Mouse (Mus musculus) retina, postnatal 1 day (tissue): Measurements from ENCODE around the gene Etfb.

Experiments used
- DNase-seq: peaks from one replicate; pipeline ENCODE4 v3.0.0-alpha.2; 2012

Gene Etfb

DNA sequence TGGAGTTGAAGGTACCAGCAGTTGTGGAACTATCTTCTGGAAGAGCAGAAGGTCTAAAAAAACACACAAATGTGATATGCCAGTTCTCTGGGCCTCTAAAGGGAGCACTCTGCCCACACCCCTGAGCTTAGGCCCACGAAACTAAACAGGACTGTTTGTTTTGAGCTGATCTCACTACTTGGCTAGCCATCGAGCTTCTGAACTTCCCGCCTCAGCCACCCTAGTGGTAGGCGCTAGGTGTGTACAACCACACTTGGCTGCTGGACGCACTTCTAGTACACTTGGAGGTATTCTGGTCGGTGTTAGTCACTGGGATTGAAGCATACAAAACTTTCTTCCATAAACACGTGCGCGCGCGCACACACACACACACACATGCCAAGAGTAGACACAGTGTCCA lies 7.8 kb downstream of the Etfb start:
- no peak for DNase-seq

DNA sequence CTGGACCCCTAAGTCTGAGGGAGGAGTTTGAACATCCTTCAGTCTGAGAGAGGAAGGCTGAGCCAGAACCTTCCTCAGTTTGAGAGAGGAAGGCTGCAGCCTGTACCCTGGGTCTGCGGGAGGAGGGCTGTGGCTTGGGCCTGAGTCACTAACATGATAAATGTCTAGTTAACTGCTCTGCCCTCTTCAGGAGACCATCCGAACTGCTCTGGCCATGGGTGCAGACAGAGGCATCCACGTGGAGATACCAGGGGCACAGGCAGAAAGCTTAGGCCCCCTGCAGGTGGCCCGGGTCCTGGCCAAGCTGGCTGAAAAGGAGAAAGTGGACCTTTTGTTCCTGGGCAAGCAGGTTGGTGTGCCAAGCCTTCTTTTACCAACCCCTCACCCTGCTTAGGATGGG lies 8.7 kb downstream of the Etfb start:
- peak; percentile 21 for DNase-seq

DNA sequence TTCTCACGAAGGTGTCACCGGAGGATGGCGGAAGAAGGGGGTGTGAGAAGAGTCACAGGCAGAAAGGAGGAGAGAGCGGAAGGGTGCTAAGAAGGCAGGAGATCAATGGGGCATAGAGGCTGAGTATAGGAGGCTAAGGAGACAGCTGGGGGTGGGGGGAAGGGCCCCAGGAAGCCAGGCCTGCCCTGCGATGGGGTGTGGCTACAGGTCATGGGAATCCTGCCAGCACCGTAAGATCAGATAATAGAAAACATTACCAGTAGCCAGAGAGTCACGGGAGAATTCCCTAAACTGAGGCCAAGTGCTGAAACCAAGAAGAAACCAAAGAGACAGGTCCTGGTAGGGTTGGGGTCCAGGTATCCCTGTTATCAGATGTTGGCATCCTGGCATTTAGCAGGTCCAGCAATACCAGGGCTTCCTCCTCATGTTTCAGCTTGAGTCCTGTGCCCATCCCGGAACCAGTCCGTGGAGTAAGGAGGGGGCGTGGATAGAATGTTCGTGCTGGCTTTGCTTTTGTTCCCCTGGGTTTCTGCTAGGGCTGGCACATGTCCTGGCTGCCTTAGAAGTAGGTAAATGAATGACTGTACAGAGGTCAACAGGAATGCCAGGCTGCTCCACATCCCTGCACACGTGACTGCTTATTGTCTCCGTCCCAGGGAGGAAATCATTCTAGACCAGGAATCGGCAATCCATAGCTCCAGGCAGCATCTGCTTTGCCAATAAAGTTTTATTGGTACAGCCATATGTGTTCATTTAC lies 9.9 kb downstream of the Etfb start:
- DNase-seq = no peak

DNA sequence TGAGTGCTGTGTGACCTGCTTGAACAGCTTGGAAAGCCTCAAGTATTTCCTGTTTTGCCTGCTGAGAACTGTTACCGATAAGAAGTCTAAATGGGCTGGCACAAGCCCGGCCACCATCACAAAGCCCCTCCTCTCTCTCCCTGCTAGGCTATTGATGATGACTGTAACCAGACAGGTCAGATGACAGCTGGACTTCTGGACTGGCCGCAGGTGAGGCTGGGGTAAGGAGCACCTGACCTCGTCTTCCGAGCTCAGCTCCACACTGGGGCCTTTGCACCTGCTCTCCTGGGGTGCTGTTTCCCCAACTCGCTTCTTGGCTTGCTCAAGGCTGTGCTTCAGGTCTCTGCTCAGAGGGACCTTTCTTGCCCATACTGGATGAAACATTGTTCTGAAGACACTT lies 10.5 kb downstream of the Etfb start:
- DNase-seq = no peak

DNA sequence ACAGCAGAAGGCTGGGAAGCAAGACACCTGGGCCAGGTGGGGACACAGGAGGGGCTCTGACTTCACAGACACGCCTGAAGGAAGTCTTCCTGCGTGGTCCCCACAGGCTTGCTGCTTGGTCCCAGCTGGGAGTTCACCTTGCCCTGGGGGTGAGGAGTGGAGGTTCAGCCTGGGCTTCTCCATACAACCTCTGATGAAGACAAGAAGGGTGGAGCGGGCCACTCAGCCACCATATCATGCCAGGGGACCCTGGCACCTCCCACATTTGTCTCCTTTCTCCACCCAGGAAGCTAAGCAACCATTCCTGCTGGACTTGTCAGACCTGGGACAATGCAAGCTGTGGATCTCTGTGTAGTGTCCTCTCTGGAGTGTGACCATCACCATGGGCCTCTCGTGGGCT lies 19.0 kb downstream of the Etfb start, which contains the start of gene Vsig10l:
Gene Vsig10l, plus strand, starts transcription at position 301 of the 400 bp plus-strand sequence.
- DNase-seq = no peak

DNA sequence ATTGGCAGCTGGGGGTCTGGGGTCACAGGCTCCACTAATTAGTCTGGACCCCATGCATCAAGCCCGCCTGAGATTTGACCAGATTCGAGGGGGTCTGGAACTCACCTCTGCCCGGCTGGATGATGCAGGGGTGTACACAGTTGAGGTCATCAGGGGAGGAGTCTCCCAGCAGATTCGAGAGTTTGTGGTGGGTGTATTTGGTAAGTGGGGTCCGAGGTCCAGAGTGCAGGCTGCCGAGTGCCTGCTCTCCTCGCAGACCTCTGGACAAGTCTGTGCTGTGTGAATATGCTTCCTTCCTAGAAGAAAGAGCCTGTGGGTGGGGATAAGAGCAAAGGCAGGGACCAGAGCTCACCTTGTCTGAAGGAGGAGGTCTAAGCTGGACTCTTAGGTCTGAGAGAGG lies 20.1 kb downstream of the Etfb start:
- DNase-seq = no peak

DNA sequence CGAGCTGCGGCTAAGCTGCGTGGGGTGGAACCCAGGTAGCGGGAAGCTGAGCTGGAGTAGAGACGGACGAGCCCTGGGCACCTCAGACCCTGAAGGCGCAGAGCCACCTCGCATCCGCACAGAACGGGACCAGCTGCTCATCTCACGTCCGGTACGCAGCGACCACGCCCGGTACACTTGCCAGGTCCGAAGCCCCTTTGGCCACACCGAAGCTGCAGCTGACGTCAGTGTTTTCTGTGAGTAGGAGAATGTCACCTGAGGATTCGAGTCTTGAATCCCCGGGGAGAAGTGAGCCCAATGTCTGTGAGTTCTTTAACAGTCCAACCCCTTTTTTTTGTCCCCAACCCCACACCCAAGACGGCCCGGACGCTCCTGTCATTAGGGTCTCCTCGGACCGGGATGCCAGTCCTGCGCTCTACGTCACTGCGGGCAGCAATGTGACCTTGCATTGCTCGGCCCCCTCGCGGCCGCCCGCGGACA lies 21.0 kb downstream of the Etfb start:
- no peak for DNase-seq

DNA sequence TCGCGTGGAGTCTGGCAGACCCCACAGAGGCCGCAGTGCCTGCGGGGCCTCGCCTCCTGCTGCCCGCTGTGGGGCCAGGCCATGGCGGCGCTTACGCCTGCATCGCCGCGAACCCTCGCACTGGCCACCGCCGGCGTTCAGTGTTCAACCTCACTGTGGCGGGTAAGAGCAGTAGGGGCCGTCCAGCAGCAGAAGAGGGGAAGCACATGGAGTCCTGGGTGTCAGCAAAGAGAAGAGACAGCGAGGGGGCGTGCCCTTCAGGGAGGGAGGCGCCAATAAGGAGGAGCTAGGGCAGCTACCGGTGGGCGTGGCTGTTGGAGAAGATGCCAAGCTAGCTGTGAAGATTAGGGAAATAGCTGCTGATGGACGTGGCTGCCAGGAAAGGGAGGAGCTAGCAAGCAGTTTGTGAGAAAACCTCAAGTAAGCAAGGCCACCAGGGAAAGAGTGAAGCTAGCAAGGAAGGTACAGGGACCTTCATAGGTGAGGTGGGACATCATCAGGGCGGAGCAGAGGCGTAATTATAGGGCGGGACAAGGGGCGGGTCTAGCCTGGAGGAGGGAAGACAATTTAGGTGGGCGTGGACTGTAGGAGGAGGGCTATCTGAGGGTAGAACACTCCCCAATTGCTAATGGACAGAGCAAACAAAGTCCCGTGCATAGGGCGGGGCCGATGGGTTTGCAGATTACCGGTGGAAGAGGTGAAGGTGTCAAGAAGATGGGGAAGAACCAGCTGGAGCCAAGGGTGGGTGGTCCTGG lies 21.6 kb downstream of the Etfb start:
- DNase-seq = peak; percentile 95

DNA sequence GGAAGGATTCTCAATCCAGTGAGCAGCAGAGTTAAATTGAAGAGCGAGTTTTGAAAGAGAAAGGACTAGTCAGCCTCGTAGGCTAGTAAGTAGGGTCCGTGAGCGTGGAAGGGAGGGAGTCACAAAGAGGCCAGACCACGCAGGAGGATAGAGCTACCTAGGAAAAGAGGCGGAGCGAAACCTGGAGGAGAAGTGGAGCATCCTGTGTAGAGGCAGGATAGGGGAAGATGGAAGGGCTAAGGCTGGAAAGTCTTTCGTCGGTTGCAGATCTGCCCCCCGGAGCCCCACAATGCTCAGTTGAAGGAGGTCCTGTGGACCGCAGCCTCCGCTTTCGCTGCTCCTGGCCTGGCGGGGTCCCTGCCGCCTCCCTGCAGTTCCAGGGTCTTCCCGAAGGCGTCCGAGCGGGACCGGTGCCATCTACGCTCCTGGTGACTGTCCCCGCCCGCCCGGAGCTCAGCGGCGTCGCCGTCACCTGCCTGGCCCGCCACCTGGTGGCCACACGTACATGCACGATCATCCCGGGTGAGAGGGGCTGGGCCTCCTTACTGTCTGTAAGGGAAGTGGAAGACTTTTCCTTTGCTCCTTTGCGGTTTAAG lies 22.3 kb downstream of the Etfb start:
- peak; percentile 88 for DNase-seq

DNA sequence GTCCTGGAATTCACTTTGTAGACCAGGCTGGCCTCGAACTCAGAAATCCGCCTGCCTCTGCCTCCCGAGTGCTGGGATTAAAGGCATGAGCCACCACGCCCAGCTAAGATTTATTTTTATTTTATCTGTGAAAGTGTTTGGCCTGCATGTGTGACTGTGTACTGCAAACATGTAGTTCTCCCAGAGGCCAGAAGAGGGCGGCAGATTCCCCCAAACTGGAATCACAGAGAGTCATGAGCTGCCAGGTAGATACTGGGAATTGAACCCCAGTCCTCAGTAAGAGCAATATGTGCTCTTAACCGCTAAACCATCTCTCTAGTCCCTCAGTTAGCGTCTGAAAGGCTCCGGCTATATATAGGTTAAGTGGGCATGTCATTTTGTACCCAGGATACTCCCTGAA lies 26.5 kb downstream of the Etfb start:
- DNase-seq = peak; percentile 66

DNA sequence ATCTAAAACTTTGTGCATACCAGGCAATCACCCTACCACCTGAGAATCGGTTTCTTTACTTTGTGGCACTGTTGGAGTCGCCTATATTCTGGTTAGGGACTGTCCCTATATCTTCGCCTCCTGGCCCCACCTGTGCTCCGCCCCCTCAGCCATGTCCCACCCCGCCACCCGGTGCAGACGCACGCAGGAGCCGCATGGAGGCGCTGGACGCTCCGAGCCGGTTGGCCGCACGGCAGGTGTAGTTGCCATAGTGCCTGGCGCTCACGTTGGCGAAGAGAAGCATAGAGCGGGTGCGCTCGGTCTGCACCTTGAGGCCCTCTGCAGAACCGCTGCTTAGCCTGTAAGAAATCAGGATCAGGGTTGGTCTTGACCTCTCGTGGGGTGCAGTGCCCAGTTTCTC lies 31.8 kb downstream of the Etfb start:
- no peak for DNase-seq

DNA sequence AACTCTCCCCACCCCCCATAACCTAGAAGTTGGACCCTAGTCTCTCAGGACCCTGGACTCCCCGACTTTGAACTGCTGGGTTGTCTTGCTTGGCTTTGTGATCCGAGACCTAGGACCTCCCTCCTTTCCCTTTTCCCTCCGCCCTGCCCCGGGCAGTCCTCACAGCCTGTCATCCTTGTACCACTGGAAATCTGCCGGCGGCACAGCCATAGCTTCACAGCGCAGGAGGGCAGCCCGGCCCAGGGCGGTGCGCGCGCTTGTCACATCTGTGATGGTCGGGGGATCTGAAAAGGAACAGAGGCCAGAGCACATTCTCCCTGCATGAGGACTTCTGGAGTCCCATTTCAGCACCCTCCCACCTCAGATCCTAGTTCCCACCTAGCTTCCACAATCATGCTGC lies 32.5 kb downstream of the Etfb start:
- peak; percentile 56 for DNase-seq

DNA sequence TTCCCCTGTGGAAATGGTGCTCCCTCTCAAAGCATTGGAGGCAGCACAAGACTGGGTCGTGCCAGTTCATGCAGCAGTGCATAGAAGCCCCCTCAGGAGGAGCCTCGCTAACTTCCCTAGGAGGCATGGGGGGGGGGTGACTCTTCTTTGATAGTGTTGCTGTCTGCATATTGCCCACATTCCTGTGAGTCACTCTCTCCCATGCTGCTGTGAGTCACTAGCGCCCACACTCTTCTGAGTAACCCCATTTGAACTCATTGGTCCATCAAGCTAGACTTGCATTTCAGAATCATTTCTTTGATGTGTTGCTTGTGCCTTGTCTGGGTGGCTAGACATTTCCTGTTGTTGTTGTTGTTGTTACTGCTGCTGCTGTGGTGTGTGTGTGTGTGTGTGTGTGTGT lies 37.3 kb downstream of the Etfb start:
- DNase-seq = no peak

DNA sequence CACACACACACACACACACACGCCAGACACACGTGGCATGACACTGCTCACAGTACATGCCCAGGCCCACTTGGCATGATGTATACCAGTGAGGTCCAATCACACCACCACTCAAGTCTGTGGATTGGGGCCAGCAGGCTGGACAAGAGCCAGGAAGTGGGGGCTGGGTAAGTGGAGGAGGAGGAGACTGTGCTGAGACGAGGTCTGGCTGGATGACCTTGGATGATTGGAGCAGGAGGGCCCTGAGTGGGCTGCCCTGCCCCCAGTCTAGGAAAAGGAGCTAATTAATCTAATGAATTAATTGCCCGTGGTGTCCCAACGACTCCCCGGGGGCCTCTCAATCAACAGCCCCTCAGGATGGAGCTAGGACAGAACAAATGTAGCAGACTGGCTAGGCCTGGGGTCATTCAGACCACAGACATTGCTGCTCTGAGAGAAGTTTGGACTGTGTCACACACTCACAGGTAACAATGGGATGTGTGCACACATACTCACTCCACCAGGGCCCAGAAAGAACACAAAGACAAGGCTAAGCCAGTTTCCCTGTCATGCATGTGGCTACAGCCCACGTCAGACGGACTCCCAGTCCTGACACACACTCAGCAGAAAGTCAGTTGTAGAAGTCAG lies 38.3 kb downstream of the Etfb start:
- DNase-seq = peak; percentile 82

DNA sequence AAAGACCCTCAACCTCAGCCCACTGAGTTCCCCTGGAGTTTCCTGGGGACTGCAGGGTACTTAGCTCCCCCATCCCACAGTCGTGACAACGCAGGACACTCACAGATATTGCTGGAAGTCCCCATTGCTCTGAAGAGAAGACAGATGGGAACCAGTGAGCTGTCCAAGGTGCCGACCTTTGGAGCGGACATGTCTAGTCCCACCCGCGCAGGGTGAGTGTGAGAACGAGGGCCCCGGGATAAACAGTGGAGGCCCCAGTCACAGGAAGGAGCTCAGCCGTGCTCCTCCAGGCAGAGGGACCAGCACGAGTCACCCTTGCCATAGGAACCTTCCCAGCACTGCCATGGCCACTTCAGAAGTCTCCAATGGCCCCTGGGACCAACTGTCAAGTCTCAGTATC lies 39.4 kb downstream of the Etfb start:
- peak; percentile 33 for DNase-seq

DNA sequence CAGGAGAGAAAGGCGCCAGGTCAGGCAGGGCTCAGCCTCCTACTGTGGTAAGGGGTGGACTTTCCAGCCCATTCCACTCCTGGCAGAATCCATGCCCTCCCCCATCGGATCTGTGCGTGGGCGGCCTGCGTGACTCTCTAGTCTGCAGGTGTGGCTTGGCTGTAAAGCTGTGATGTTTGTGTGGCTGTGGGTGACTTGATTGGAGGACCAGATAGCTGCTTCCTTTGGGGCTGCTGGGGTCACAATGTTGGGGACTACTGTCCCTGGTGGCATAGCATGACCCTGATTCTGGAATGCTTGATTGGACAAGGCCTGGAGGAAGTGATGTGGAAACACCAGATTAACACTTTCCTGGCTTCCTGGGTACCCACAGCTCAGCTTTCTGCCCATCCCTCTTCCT lies 44.8 kb downstream of the Etfb start:
- peak; percentile 74 for DNase-seq

DNA sequence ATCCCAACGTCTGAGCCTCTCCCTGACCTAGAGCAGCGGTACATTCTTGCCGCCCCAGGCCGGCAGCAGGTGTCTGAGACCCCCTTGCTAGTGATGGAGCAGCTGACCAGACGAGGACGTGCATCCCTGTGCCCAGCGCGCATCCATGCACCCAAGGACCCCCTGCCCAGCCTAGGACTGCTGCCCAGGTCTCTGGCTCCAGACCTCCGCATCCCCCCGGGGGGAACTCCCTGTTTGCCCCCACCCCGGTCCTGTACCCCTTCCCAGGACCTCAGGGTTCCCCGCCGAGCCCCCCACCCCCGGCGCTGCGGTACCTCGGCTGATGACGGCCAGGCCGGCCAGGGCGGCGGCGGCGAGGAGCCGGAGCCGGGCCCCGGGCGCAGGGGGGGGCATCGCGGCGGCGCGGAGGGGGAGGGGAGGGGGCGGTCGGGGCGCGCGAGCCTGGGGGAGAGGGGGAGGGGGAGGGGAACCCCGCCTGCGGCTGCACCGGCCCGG lies 45.8 kb downstream of the Etfb start, which contains the start of gene Iglon5:
Gene Iglon5, minus strand, starts transcription at position 445 of the 495 bp plus-strand sequence.
- peak; percentile 52 for DNase-seq

DNA sequence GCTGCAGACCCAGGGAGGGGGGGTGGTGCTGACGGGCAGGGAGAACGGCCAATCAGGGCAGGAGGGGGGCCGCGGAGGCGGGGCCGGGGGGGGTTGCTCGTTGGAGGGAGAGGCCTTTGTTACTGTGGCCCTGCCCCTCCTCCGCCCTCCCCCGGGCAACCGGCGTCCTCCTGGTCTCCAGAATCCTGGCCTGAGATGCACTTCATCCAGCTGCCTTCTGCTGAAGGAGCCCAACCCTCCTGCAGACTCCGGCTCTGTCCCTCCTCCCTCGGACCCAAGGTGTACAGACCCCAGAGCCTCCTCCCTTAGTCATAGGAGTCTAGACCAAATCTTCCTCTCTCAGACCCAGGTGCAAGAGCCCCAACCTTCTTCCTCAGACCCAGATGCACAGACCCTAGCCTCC lies 46.3 kb downstream of the Etfb start:
- DNase-seq = peak; percentile 84

DNA sequence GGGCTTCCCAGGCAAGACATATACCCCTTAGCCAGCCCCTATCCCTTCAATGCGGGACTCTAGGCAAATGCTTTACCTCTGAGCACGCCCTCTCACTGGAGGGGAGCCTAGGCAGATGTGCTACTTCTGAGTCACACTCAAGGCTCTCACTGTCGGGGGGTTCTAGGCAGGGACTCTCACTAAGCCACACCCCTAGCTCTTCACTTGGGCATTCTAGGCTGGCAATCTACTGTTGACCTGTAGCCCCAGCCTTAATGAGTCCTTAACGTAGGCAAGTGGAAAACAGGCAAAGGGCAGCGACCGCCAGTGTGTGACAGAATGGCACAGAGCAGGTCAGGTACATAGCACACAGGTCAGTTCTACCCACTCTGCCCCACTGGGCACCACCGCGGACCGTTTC lies 47.0 kb downstream of the Etfb start:
- no peak for DNase-seq

DNA sequence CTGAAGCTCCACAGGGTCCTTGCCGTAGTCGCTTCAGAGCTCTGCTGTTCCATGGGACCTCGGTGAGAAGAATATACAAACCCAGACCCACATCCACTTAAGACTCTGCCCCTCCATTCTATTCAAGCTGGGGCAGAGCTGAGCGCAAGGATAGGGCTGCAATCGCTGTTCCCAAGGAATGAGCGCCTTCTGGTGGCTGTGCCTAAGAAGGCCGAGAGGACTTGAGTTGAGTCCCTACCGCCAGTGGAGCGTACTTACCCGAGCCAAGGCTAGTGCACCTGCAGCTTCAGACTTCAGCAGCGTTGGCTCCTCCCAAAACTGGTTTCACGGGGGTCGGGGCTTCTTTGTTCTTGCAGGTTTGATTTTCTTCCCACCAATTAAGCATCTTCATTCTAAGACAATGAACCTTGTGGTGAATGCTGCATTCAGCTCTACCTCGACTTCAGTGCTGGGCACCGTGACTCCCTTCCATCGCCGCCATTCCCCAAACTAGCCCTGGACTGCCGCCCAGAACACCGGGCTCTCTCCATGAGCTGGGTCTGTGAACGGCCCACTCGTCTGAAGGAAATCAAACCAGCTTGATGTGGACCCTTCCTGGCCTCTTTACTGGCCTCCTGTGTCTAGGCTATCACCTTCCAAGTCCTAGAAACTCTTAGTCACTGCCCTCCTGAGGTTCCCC lies 51.6 kb downstream of the Etfb start:
- DNase-seq = peak; percentile 84
